Mouse (Mus musculus) adrenal gland, postnatal 10 days (tissue): Measurements from ENCODE around the gene Tdrkh. TPM values are rescaled to one million over a fixed set of nuclear protein-coding genes. Genes with fewer than 3 reads are reported as not detected.

Experiments
- total RNA-seq, 2 experiments: library from RNA; stranded (reverse); gene quantifications; 2 replicates each; pipeline ENCODE4 v1.2.3; 2021

The Tdrkh gene
- total RNA-seq, 2 experiments from 2014 or later = 9.7 to 12.1 TPM

Other genes starting within 250 kb of the Tdrkh start
- gene Gm10696, start 235.1 kb upstream of the Tdrkh start, total RNA-seq = not detected
- gene Gm5286, start 216.6 kb upstream of the Tdrkh start, total RNA-seq = not detected
- gene Gm4778, start 149.2 kb upstream of the Tdrkh start, total RNA-seq = not detected
- gene Them4, start 103.2 kb upstream of the Tdrkh start, total RNA-seq = 10 to 100 TPM; 10.7 to 11.8 TPM
- not detected for gene Them5, start 71.2 kb upstream of the Tdrkh start, total RNA-seq
- under 1 TPM in 1 of 2 experiments, not detected in 1; 0.73 TPM for gene C2cd4d, start 50.8 kb upstream of the Tdrkh start, total RNA-seq
- gene Rorc, start 40.5 kb upstream of the Tdrkh start, total RNA-seq = 10 to 100 TPM; 28.0 to 35.6 TPM
- gene Lingo4, start 14.8 kb upstream of the Tdrkh start, total RNA-seq = 1 to 10 TPM in 1 of 2 experiments, under 1 TPM in 1; 0.99 to 1.0 TPM
- gene Mrpl9, start 30.0 kb downstream of the Tdrkh start, total RNA-seq = 10 to 100 TPM; 94.5 to 97.7 TPM
- 1 to 10 TPM in 1 of 2 experiments, not detected in 1; 1.1 TPM for gene Oaz3, start 30.6 kb downstream of the Tdrkh start, total RNA-seq
- 10 to 100 TPM; 17.0 to 30.7 TPM for gene Celf3, start 65.0 kb downstream of the Tdrkh start, total RNA-seq
- gene Riiad1, start 67.1 kb downstream of the Tdrkh start, total RNA-seq = 1 to 10 TPM; 3.2 to 5.2 TPM
- 10 to 100 TPM; 33.0 to 36.1 TPM for gene Snx27, start 169.4 kb downstream of the Tdrkh start, total RNA-seq
- not detected for gene Gm10972, start 229.8 kb downstream of the Tdrkh start, total RNA-seq
- gene Tuft1, start 245.6 kb downstream of the Tdrkh start, total RNA-seq = 1 to 10 TPM; 6.9 to 7.2 TPM